Mouse (Mus musculus): ENCODE measurements around the gene Bcl2l11. TPM values are rescaled to one million over a fixed set of nuclear protein-coding genes. Genes with fewer than 3 reads are reported as not detected.

Gene Bcl2l11
- polyA plus RNA-seq, 1 experiment from 2014 or later, result 29.9 TPM

- Histone ChIP-seq H3K36me3 (peaks cover 65% of the 10 kb centered on the region), H3K27me3 (no peaks in the 10 kb centered on the region), H3K4me1 (replicated peaks) (peaks cover 19% of the 10 kb centered on the region), H3K9ac (replicated peaks) (no peak overlapping the region), H3K9me3 (no peaks in the 10 kb centered on the region), H3K4me2 (no peak overlapping the region), H3K27ac (peak overlapping the region; percentile 25; the same call in 1 of the 2 replicates), H3K4me3 (replicated peaks) (no peak overlapping the region)
- 87% methylated on average over 17 of the region's 17 CpGs for WGBS
- ATAC-seq (ENCODE audit: insufficient number of reproducible peaks, insufficient read depth, low FRiP score, low TSS enrichment, low read depth), result no peak
Observed at GRCm38 (mm10) chr2:128158734-128159410, 33.0 kb downstream of the Bcl2l11 start.

GRCm38 (mm10) chr2:128159619-128160125 lies 33.8 kb downstream of the Bcl2l11 start:
- Histone ChIP-seq H3K4me1 (replicated peaks) (peaks cover 19% of the 10 kb centered on the region), H3K9ac (replicated peaks) (no peak overlapping the region), H3K4me3 (replicated peaks) (no peak overlapping the region), H3K9me3 (no peaks in the 10 kb centered on the region), H3K27ac (no peak overlapping the region), H3K27me3 (no peaks in the 10 kb centered on the region), H3K36me3 (peaks cover 57% of the 10 kb centered on the region), H3K4me2 (no peak overlapping the region)
- no peak for ATAC-seq (ENCODE audit: insufficient number of reproducible peaks, insufficient read depth, low FRiP score, low TSS enrichment, low read depth)
- 78% methylated on average over 7 of the region's 7 CpGs for WGBS

GRCm38 (mm10) chr2:128163177-128163576 lies 37.3 kb downstream of the Bcl2l11 start:
- peaks cover 31% of the 10 kb centered on the region for H3K36me3 ChIP-seq
- H3K4me2 ChIP-seq, result no peak overlapping the region
- no peaks in the 10 kb centered on the region for H3K27me3 ChIP-seq
- H3K4me1 ChIP-seq (replicated peaks), result no peaks in the 10 kb centered on the region
- 78% methylated on average over 8 of the region's 8 CpGs for WGBS
- H3K4me3 ChIP-seq (replicated peaks), result no peak overlapping the region
- no peak overlapping the region for H3K27ac ChIP-seq
- no peaks in the 10 kb centered on the region for H3K9me3 ChIP-seq
- H3K9ac ChIP-seq (replicated peaks), result no peak overlapping the region
- no peak for ATAC-seq (ENCODE audit: insufficient number of reproducible peaks, insufficient read depth, low FRiP score, low TSS enrichment, low read depth)

- H3K27ac ChIP-seq, result no peak overlapping the region
- no peak overlapping the region for H3K4me3 ChIP-seq (replicated peaks)
- H3K9ac ChIP-seq (replicated peaks), result no peak overlapping the region
- 75% methylated on average over 13 of the region's 13 CpGs for WGBS
- no peaks in the 10 kb centered on the region for H3K4me1 ChIP-seq (replicated peaks)
- H3K4me2 ChIP-seq, result no peak overlapping the region
- ATAC-seq (ENCODE audit: insufficient number of reproducible peaks, insufficient read depth, low FRiP score, low TSS enrichment, low read depth), result no peak
- peaks cover 4% of the 10 kb centered on the region; the same call in 1 of the 2 replicates for H3K36me3 ChIP-seq
- no peaks in the 10 kb centered on the region for H3K27me3 ChIP-seq
- H3K9me3 ChIP-seq, result no peaks in the 10 kb centered on the region
Observed at GRCm38 (mm10) chr2:128166623-128167423, 41.0 kb downstream of the Bcl2l11 start.

- 94% methylated on average over 12 of the region's 12 CpGs for WGBS
- no peak for ATAC-seq (ENCODE audit: insufficient number of reproducible peaks, insufficient read depth, low FRiP score, low TSS enrichment, low read depth)
- Histone ChIP-seq H3K27ac (no peak overlapping the region), H3K9me3 (no peaks in the 10 kb centered on the region), H3K27me3 (no peaks in the 10 kb centered on the region), H3K9ac (replicated peaks) (no peak overlapping the region), H3K36me3 (no peaks in the 10 kb centered on the region), H3K4me3 (replicated peaks) (no peak overlapping the region), H3K4me2 (no peak overlapping the region), H3K4me1 (replicated peaks) (no peaks in the 10 kb centered on the region)
Observed at GRCm38 (mm10) chr2:128167930-128168329, 42.1 kb downstream of the Bcl2l11 start.

- H3K4me2 ChIP-seq, result no peak overlapping the region
- H3K36me3 ChIP-seq, result no peaks in the 10 kb centered on the region
- H3K9me3 ChIP-seq, result no peaks in the 10 kb centered on the region
- no peak overlapping the region for H3K4me3 ChIP-seq (replicated peaks)
- no peaks in the 10 kb centered on the region for H3K27me3 ChIP-seq
- WGBS, result 92% methylated on average over 5 of the region's 5 CpGs
- no peak overlapping the region for H3K9ac ChIP-seq (replicated peaks)
- H3K27ac ChIP-seq, result no peak overlapping the region
- no peaks in the 10 kb centered on the region for H3K4me1 ChIP-seq (replicated peaks)
- no peak for ATAC-seq (ENCODE audit: insufficient number of reproducible peaks, insufficient read depth, low FRiP score, low TSS enrichment, low read depth)
Observed at GRCm38 (mm10) chr2:128169486-128169885, 43.6 kb downstream of the Bcl2l11 start.

- H3K36me3 ChIP-seq, result no peaks in the 10 kb centered on the region
Observed at GRCm38 (mm10) chr2:128169972-128170371, 44.1 kb downstream of the Bcl2l11 start.

GRCm38 (mm10) chr2:128170614-128171013 lies 44.8 kb downstream of the Bcl2l11 start:
- Histone ChIP-seq H3K27ac (no peak overlapping the region), H3K4me1 (replicated peaks) (no peaks in the 10 kb centered on the region), H3K36me3 (no peaks in the 10 kb centered on the region), H3K4me2 (no peak overlapping the region), H3K9ac (replicated peaks) (no peak overlapping the region), H3K27me3 (no peaks in the 10 kb centered on the region), H3K9me3 (no peaks in the 10 kb centered on the region), H3K4me3 (replicated peaks) (no peak overlapping the region)
- ATAC-seq (ENCODE audit: insufficient number of reproducible peaks, insufficient read depth, low FRiP score, low TSS enrichment, low read depth), result no peak
- 88% methylated on average over 3 of the region's 3 CpGs for WGBS

More at GRCm38 (mm10) chr2:128169972-128170371, 44.1 kb downstream of the Bcl2l11 start:
- no peaks in the 10 kb centered on the region for H3K27me3 ChIP-seq
- WGBS, result 88% methylated on average over 11 of the region's 11 CpGs
- H3K9me3 ChIP-seq, result no peaks in the 10 kb centered on the region
- no peak overlapping the region for H3K9ac ChIP-seq (replicated peaks)
- no peak overlapping the region for H3K4me3 ChIP-seq (replicated peaks)
- H3K4me1 ChIP-seq (replicated peaks), result no peaks in the 10 kb centered on the region
- no peak overlapping the region for H3K4me2 ChIP-seq
- no peak for ATAC-seq (ENCODE audit: insufficient number of reproducible peaks, insufficient read depth, low FRiP score, low TSS enrichment, low read depth)
- H3K27ac ChIP-seq, result no peak overlapping the region

- no peak overlapping the region for H3K4me2 ChIP-seq
- 98% methylated on average over 5 of the region's 5 CpGs for WGBS
- no peak for ATAC-seq (ENCODE audit: insufficient number of reproducible peaks, insufficient read depth, low FRiP score, low TSS enrichment, low read depth)
Observed at GRCm38 (mm10) chr2:128172266-128172665, 46.4 kb downstream of the Bcl2l11 start.

GRCm38 (mm10) chr2:128174176-128174575 lies 48.3 kb downstream of the Bcl2l11 start:
- Histone ChIP-seq H3K4me1 (replicated peaks) (peaks cover 17% of the 10 kb centered on the region), H3K9ac (replicated peaks) (no peak overlapping the region), H3K4me2 (no peak overlapping the region), H3K4me3 (replicated peaks) (no peak overlapping the region), H3K9me3 (no peaks in the 10 kb centered on the region), H3K36me3 (no peaks in the 10 kb centered on the region), H3K27ac (no peak overlapping the region), H3K27me3 (no peaks in the 10 kb centered on the region)
- ATAC-seq (ENCODE audit: insufficient number of reproducible peaks, insufficient read depth, low FRiP score, low TSS enrichment, low read depth), result no peak
- WGBS, result 47% methylated on average over 5 of the region's 5 CpGs

More at GRCm38 (mm10) chr2:128172266-128172665, 46.4 kb downstream of the Bcl2l11 start:
- Histone ChIP-seq H3K4me1 (replicated peaks) (peaks cover 10% of the 10 kb centered on the region), H3K27me3 (no peaks in the 10 kb centered on the region), H3K4me3 (replicated peaks) (no peak overlapping the region), H3K36me3 (no peaks in the 10 kb centered on the region), H3K9me3 (no peaks in the 10 kb centered on the region), H3K27ac (no peak overlapping the region), H3K9ac (replicated peaks) (no peak overlapping the region)

- H3K4me1 ChIP-seq (replicated peaks), result peaks cover 23% of the 10 kb centered on the region
- no peak overlapping the region for H3K4me2 ChIP-seq
- WGBS, result 70% methylated on average over 9 of the region's 9 CpGs
- H3K27ac ChIP-seq, result no peak overlapping the region
- no peak for ATAC-seq (ENCODE audit: insufficient number of reproducible peaks, insufficient read depth, low FRiP score, low TSS enrichment, low read depth)
- H3K4me3 ChIP-seq (replicated peaks), result no peak overlapping the region
- no peaks in the 10 kb centered on the region for H3K36me3 ChIP-seq
- H3K9ac ChIP-seq (replicated peaks), result no peak overlapping the region
- no peaks in the 10 kb centered on the region for H3K27me3 ChIP-seq
- H3K9me3 ChIP-seq, result no peaks in the 10 kb centered on the region
Observed at GRCm38 (mm10) chr2:128174604-128175342, 48.9 kb downstream of the Bcl2l11 start.

All from limb, embryonic 12.5 days (tissue).